Mouse (Mus musculus) limb, embryonic 12.5 days (tissue): ENCODE results near the gene Fignl2. TPM values are rescaled to one million over a fixed set of nuclear protein-coding genes. Genes with fewer than 3 reads are reported as not detected.
A peak's percentile ranks its signal among the peaks of the same experiment; 100 is the strongest.

Source experiments
- ATAC-seq: fragments of 200-750 bp; cut with Nextera tagmentation; 2 replicates; pipeline ENCODE4 v1.8.0; 2017; ENCODE audit warnings: low read depth, moderate TSS enrichment; ENCODE audit not compliant: insufficient number of reproducible peaks, insufficient read depth, low FRiP score, low TSS enrichment
- H3K27ac ChIP-seq: fragments of 300-500 bp; sonication (generic); 2 replicates; pipeline ENCODE4 v1.5.1; 2016; ENCODE audit warnings: mild to moderate bottlenecking, moderate library complexity
- H3K27me3 ChIP-seq: fragments of 300-500 bp; sonication (generic); 2 replicates; pipeline ENCODE4 v1.6.1; 2016; ENCODE audit warnings: mild to moderate bottlenecking, moderate library complexity
- H3K36me3 ChIP-seq: fragments of 300-500 bp; sonication (generic); 2 replicates; pipeline ENCODE4 v1.6.1; 2016; ENCODE audit warnings: mild to moderate bottlenecking, moderate library complexity
- H3K4me1 ChIP-seq: fragments of 300-500 bp; sonication (generic); replicated peaks from 2 replicates; pipeline ENCODE4 v1.6.1; 2016
- H3K4me2 ChIP-seq: fragments of 300-500 bp; sonication (generic); 2 replicates; pipeline ENCODE4 v1.6.1; 2016; ENCODE audit warnings: mild to moderate bottlenecking, moderate library complexity
- H3K4me3 ChIP-seq: fragments of 300-500 bp; sonication (generic); replicated peaks from 2 replicates; pipeline ENCODE4 v1.5.1; 2016; ENCODE audit warnings: mild to moderate bottlenecking
- H3K9ac ChIP-seq: fragments of 300-500 bp; sonication (generic); replicated peaks from 2 replicates; pipeline ENCODE4 v1.6.1; 2016; ENCODE audit warnings: mild to moderate bottlenecking, moderate library complexity
- H3K9me3 ChIP-seq: fragments of 300-500 bp; sonication (generic); 2 replicates; pipeline ENCODE4 v1.6.1; 2016; ENCODE audit warnings: mild to moderate bottlenecking, moderate library complexity
- WGBS: fragments of 180-500 bp; shearing (Covaris S2); methylation state at CpG from one replicate; pipeline ENCODE4 v1.1.7; 2016; 5-methylcytosine and 5-hydroxymethylcytosine counted together
- polyA plus RNA-seq: library from polyadenylated mRNA; unstranded; fragments of >200 nt; fragmentation: Nextera tagmentation; extraction: Ambion mirVana; gene quantifications from 2 replicates; pipeline ENCODE4 v1.2.1, GENCODE M21; 2016

Fignl2 gene
- polyA plus RNA-seq, 1 experiment from 2014 or later: 0.56 TPM

DNA sequence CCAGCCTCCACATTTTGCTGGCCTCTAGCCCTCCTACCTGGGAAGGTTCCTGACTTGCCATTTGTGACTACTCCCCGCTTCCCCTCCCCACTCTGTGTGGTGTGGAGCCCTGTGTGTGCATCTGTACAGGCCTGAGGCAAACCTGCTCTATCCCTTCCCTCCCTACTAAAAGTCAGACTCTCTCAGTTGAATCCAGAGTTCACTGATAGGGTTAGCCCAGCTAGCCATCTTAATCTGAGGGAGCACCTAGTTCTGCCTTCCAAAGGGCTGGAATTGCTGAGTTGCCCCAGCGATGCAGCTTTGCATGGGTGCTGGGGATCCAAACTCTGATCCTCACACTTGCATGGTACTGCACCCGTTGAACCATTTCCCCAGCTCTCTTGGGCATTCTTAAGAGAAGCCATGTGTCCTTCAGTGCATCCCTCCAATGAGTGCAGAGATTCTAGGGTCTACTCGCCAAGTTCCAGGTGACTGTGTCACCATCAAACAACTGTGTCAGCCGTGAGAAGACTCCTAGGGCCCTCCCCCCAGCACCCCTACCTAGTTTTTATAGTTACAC lies 29.9 kb downstream of the Fignl2 start:
- peaks cover 30% of the 10 kb centered on the region for H3K4me1 ChIP-seq

DNA sequence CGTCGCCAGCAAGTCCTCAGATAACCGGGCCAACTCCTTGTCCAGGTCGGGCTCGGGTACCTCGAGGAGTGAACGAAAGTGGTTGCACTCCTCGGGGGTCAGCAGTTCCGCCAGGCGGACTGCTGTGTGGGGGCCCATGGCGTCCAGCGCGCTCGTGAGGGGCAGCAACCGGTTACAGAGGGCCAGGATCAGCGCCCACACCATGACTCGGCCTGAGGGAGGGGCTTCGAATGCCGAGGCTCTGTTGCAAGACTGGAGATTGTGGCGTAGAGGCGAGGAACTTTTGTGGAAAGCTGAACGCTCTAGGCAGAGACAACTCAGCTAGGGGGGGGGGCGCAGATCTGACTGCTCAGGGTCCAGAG lies 31.2 kb downstream of the Fignl2 start, which contains the start of gene Gm47841:
Gene Gm47841 (minus strand): TSS at position 204 of the 362 bp plus-strand sequence.
- no peaks in the 10 kb centered on the region for H3K9me3 ChIP-seq
- H3K27ac ChIP-seq: no peak within 1 kb of the TSS
- peaks cover 90% of the 10 kb centered on the region for H3K27me3 ChIP-seq
- ATAC-seq: no peak
- H3K4me3 ChIP-seq: peak within 1 kb of the TSS; percentile 61
- peak within 1 kb of the TSS; percentile 66 for H3K9ac ChIP-seq
- under 1% methylated on average over 22 of the region's 23 CpGs for WGBS
- peaks cover 22% of the 10 kb centered on the region; the same call in 1 of the 2 replicates for H3K36me3 ChIP-seq
- H3K4me1 ChIP-seq: peaks cover 21% of the 10 kb centered on the region
- peak within 1 kb of the TSS; percentile 99 for H3K4me2 ChIP-seq

More for the DNA sequence above, 29.9 kb downstream of the Fignl2 start:
- Histone ChIP-seq H3K27me3 (peaks cover 94% of the 10 kb centered on the region), H3K9me3 (no peaks in the 10 kb centered on the region), H3K36me3 (peaks cover 34% of the 10 kb centered on the region), H3K27ac (no peak overlapping the region), H3K9ac (no peak overlapping the region), H3K4me3 (no peak overlapping the region), H3K4me2 (no peak overlapping the region)
- WGBS: 38% methylated on average over 5 of the region's 5 CpGs
- ATAC-seq: no peak

DNA sequence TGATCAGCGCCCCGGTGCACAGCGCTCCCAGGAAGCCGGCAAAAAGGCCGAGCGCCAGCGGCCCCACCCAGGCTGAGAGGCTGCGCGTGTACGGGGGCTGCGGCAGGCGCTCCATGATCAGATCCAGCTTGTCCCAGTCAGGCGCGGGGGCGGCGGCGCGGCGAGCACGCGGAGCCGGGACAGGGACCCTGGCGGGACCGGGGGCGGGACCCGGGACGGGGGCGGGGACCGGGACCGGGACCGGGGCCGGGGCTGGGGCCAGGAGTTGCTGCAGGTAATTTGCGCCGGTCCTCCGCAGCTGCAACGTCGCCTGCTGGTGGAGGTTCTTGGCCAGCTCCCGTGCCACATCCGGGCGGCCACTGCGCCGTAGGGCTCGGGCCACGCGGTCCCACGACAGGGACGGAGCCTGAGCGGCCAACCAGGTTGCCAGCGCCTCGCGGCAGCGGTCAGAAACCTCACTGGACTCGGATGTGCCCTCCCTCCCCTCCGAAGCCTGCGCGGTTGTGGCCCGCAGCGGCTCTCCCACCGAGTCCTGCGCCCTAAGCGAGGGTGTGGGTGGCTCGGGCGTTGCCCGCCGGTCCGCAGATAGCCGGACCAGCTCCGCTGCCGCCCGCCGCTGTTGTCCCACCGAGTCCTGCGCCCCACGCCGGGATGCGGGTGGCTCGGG lies 31.7 kb downstream of the Fignl2 start:
- 1% methylated on average over 76 of the region's 77 CpGs for whole genome bisulfite sequencing
- no peak overlapping the region for H3K27ac ChIP-seq

DNA sequence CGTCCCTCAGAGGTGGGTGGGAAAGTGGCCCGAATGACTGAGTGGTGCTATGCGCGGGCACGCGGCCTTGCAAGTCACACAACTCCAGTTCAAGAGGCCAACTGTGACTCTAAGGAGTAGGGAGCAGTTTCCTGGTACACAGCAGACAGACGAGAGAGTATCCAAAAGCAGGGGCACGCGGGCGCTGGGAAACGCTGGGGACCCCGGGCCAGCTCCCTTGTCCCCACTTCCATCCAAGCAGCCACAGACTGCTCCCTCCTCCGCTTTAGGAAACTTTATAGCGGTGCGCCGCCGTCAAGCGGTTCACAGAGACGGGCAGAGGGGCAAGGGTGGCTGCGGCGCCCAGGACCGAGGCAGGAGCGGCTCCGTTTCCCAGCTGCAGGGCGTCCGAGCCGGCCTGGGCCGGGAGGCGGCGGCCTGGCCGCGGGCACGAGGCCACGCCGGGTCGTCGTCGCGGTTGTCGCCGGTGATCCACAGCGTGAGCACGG lies 32.3 kb downstream of the Fignl2 start:
- peaks cover 21% of the 10 kb centered on the region for H3K4me1 ChIP-seq
- no peaks in the 10 kb centered on the region for H3K9me3 ChIP-seq
- 1% methylated on average over 40 of the region's 43 CpGs for WGBS
- peaks cover 15% of the 10 kb centered on the region; the same call in 1 of the 2 replicates for H3K36me3 ChIP-seq
- H3K27ac ChIP-seq: no peak overlapping the region
- H3K4me3 ChIP-seq: peak overlapping the region; percentile 61
- peaks cover 90% of the 10 kb centered on the region for H3K27me3 ChIP-seq
- ATAC-seq: no peak
- H3K4me2 ChIP-seq: peak overlapping the region; percentile 99
- H3K9ac ChIP-seq: peak overlapping the region; percentile 66

More for the DNA sequence above, 31.7 kb downstream of the Fignl2 start:
- peaks cover 21% of the 10 kb centered on the region for H3K4me1 ChIP-seq
- H3K36me3 ChIP-seq: peaks cover 21% of the 10 kb centered on the region; the same call in 1 of the 2 replicates
- peaks cover 90% of the 10 kb centered on the region for H3K27me3 ChIP-seq
- peak; percentile 33; the same call in 1 of the 2 replicates for ATAC-seq
- H3K9ac ChIP-seq: peak overlapping the region; percentile 66
- H3K4me2 ChIP-seq: peak overlapping the region; percentile 99
- no peaks in the 10 kb centered on the region for H3K9me3 ChIP-seq
- H3K4me3 ChIP-seq: peak overlapping the region; percentile 61

DNA sequence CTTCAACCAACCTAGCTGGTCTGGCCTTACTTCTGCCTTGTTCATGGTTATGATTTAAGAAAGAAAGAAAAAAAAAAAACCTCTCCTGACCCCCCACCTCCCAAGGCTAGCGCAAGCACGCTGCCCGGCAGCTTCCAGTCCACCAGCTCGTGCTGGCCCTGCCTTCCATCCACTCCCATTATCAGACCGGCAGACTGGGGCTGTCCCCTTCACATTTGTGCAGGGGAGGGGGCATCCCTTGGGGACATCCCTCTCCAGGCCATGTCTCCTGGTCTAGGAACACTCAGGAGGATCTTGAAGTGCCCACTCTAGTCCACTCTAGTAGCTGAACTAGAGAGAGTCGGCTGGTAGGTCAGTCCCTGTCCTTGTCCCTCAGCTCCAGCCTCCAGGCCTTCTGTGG lies 33.8 kb downstream of the Fignl2 start:
- no peak overlapping the region for H3K9ac ChIP-seq
- H3K27me3 ChIP-seq: peaks cover 92% of the 10 kb centered on the region
- peaks cover 21% of the 10 kb centered on the region for H3K4me1 ChIP-seq
- no peak overlapping the region for H3K4me3 ChIP-seq
- no peak overlapping the region for H3K4me2 ChIP-seq
- no peak for ATAC-seq
- peaks cover 2% of the 10 kb centered on the region; the same call in 1 of the 2 replicates for H3K36me3 ChIP-seq
- H3K27ac ChIP-seq: no peak overlapping the region
- no peaks in the 10 kb centered on the region for H3K9me3 ChIP-seq
- WGBS: 56% methylated on average over 6 of the region's 6 CpGs

DNA sequence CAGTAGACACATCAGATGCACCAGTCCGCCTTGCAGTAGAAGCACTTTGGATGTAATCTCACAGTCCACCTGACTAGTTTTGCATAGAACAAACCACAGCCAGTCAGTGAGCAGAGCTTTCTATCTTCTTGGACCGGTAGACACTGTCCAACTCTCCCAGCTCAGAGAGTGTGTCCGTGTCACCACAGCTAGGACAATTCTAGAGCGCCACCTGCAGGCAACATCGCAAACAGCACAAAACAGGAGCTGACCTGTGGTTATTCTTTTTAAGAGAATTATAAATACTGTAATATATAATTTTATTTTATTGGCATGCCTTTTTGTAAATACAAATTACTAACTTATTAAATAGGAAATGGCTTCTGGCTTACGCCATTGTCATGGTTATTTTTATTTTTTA lies 35.8 kb downstream of the Fignl2 start:
- H3K27ac ChIP-seq: no peak overlapping the region
- no peak overlapping the region for H3K9ac ChIP-seq
- no peaks in the 10 kb centered on the region for H3K36me3 ChIP-seq
- WGBS: 28% methylated on average over 6 of the region's 6 CpGs
- H3K27me3 ChIP-seq: peaks cover 94% of the 10 kb centered on the region
- H3K4me1 ChIP-seq: peaks cover 19% of the 10 kb centered on the region
- H3K4me2 ChIP-seq: no peak overlapping the region
- no peak overlapping the region for H3K4me3 ChIP-seq
- ATAC-seq: no peak
- H3K9me3 ChIP-seq: no peaks in the 10 kb centered on the region

DNA sequence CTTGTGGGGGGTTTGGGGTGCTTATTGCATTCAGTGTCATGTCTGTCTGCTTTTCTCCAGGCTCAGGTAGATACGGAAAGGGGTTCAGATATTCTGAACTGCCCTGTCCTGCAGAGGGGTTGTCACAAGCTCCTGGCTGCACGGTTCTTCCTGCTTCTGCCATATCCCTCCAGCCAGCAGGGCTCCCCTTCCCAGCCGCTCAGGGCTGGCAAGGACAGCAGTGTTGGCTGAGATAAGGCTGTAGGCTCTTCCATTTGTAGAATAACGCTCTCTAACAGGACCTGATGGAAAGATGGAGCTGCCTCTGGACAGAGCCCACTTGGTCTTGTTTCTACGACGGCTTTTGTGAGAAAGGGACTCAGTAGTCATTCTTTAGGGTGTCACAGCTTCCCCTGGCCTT lies 36.4 kb downstream of the Fignl2 start:
- Histone ChIP-seq H3K9ac (no peak overlapping the region), H3K27me3 (peaks cover 91% of the 10 kb centered on the region), H3K4me2 (no peak overlapping the region), H3K4me1 (peaks cover 12% of the 10 kb centered on the region), H3K27ac (no peak overlapping the region), H3K4me3 (no peak overlapping the region), H3K9me3 (no peaks in the 10 kb centered on the region), H3K36me3 (no peaks in the 10 kb centered on the region)
- 67% methylated on average over 6 of the region's 6 CpGs for WGBS
- no peak for ATAC-seq

DNA sequence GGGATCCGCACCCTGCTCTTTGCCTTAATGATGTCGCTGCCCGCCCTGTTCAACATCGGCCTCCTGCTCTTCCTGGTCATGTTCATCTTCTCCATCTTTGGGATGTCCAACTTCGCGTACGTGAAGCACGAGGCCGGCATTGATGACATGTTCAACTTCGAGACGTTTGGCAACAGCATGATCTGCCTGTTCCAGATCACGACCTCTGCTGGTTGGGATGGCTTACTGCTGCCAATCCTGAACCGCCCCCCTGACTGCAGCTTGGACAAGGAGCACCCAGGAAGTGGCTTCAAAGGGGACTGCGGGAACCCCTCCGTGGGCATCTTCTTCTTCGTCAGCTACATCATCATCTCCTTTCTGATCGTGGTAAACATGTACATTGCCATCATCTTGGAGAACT lies 38.7 kb downstream of the Fignl2 start:
- ATAC-seq: no peak
- H3K4me2 ChIP-seq: peak overlapping the region; percentile 10; the same call in 1 of the 2 replicates

DNA sequence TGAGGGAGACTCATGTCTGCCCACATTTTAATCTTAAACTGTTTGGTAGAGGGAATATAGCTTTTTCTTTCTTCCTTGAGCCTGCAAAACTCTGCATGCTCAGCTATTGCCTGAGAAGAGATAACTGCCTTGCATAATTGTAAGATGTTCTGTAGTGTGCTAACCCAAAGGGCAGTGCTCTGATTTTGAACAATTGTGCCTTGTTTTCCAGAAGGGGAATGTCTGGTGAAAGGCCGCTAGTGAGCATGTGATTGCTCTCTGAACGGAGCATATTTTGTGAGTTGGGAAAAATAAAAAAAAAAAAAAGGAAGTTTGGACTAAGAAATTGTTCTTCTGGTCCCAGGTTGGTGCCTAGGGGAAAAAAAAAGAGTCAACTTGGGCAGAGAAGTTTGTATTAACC lies 49.4 kb downstream of the Fignl2 start:
- WGBS: 88% methylated on average over 2 of the region's 2 CpGs
- Histone ChIP-seq H3K4me2 (no peak overlapping the region), H3K9ac (no peak overlapping the region), H3K9me3 (no peaks in the 10 kb centered on the region), H3K27me3 (0 out of 2 replicates have a peak, but pooled peaks cover 7% of the 10 kb centered on the region), H3K27ac (0 out of 2 replicates have a peak overlapping the region, but pooled peaks have one; percentile 19), H3K4me1 (0 out of 2 replicates have a peak, but pooled peaks cover 3% of the 10 kb centered on the region), H3K4me3 (no peak overlapping the region), H3K36me3 (no peaks in the 10 kb centered on the region)
- ATAC-seq: no peak

More for the DNA sequence above, 38.7 kb downstream of the Fignl2 start:
- Histone ChIP-seq H3K9me3 (no peaks in the 10 kb centered on the region), H3K36me3 (no peaks in the 10 kb centered on the region), H3K4me1 (no peaks in the 10 kb centered on the region), H3K9ac (no peak overlapping the region), H3K4me3 (0 out of 2 replicates have a peak overlapping the region, but pooled peaks have one; percentile 3), H3K27me3 (peaks cover 70% of the 10 kb centered on the region), H3K27ac (no peak overlapping the region)
- 48% methylated on average over 17 of the region's 17 CpGs for WGBS

DNA sequence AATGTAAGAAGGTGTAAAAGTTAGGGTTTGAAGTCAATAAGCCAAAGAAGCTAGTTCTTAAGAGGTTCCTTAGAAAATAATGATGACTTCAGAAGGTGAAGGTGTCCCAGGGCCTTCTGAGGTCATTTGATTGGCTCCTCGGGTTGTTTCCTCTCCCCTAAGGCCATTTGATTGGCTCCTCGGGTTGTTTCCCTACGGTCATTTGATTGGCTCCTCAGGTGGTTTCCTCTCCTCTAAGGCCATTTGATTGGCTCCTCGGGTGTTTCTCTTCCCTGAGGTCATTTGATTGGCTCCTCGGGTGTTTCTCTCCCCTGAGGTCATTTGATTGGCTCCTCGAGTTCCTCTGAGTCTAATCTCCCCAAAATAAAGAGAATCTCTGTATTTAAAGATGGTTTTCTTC lies 67.0 kb downstream of the Fignl2 start:
- Histone ChIP-seq H3K4me1 (peaks cover 8% of the 10 kb centered on the region), H3K4me3 (no peak overlapping the region), H3K4me2 (no peak overlapping the region), H3K36me3 (no peaks in the 10 kb centered on the region), H3K9me3 (no peaks in the 10 kb centered on the region), H3K27me3 (no peaks in the 10 kb centered on the region), H3K27ac (no peak overlapping the region), H3K9ac (no peak overlapping the region)
- no peak for ATAC-seq
- 79% methylated on average over 6 of the region's 6 CpGs for WGBS

DNA sequence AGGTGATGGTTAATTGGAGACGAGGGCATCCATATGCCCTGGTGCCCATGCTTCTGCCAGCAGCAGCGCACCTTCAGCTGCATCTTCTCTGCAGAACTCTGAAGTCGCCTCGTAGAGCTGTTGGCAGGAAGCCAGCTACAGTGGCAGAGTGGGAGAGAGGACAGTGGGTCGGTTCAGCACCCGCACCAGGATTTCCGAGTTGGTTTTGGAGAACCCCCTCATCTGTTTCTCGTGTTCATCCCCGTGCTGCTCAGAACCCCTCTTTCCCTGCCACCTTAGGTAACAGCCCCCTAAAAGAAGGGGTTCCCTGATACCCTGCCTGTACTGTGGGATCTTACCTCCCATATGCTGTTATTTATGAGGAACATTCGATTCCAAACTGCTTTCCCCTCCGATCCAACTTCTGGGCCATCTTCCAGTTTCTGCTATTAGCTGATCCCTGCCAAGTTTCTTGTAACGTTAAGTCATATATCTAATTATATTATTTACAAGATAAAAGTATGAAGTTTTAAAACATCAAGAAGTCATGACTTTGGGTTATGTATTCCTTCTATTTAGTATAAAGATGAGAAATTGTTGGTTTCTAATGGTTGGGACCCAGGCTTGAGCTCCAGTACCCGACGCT lies 69.9 kb downstream of the Fignl2 start:
- no peaks in the 10 kb centered on the region for H3K36me3 ChIP-seq
- H3K9me3 ChIP-seq: no peaks in the 10 kb centered on the region
- no peak overlapping the region for H3K4me3 ChIP-seq
- ATAC-seq: no peak
- WGBS: 88% methylated on average over 14 of the region's 14 CpGs
- H3K9ac ChIP-seq: no peak overlapping the region
- no peak overlapping the region for H3K27ac ChIP-seq
- no peak overlapping the region for H3K4me2 ChIP-seq
- peaks cover 8% of the 10 kb centered on the region for H3K4me1 ChIP-seq
- H3K27me3 ChIP-seq: peaks cover 3% of the 10 kb centered on the region; the same call in 1 of the 2 replicates
